Mouse (Mus musculus): ENCODE data around the gene Trnau1ap. TPM values are rescaled to one million over a fixed set of nuclear protein-coding genes. Genes with fewer than 3 reads are reported as not detected.
"Not testable (repeated sequence)": the region's sequence is repeated elsewhere in the genome, so short reads cannot be mapped to it uniquely, and the experiment has no call there.

Trnau1ap gene
- polyA plus RNA-seq, 1 experiment from 2014 or later = 73.1 TPM

DNA sequence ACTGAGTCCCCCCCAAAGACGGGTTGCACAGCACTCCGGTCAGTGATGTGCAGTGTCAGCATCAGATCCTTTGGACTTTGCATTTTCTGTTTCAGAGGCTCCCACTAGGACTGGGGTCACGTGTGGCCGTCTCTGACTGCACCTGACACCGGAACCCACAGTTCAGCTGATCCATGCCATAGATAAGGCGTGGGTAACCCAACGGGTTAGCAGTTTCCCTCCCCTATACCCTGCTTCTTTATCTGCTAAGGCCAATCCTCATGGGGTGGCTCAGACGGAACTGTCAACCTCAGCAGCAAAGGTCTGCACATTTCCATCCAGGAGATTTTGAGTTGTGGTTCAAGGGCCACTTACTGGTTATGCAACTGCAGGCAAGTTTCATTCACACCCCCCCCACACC, 24.1 kb downstream of the Trnau1ap start:
- WGBS = 89% methylated on average over 8 of the region's 8 CpGs
- H3K27ac ChIP-seq = no peak overlapping the region
- DNase-seq (ENCODE audit: low spot score) = no peak
- H3K9me3 ChIP-seq (ENCODE audit: control insufficient read depth, low read length) = no peaks in the 10 kb centered on the region
- no peak overlapping the region for H3K4me2 ChIP-seq (replicated peaks)
- peaks cover 14% of the 10 kb centered on the region for H3K4me1 ChIP-seq (replicated peaks; ENCODE audit: control insufficient read depth, insufficient read depth, low read length)
- H3K4me3 ChIP-seq (replicated peaks; ENCODE audit: low read length) = no peak overlapping the region
- no peak for ATAC-seq (ENCODE audit: low FRiP score)
- peaks cover 7% of the 10 kb centered on the region for H3K36me3 ChIP-seq (replicated peaks; ENCODE audit: control insufficient read depth, insufficient read depth)
- H3K9ac ChIP-seq = no peak overlapping the region
- no peaks in the 10 kb centered on the region for H3K27me3 ChIP-seq (ENCODE audit: control insufficient read depth, insufficient read depth, low read length)

GRCm38 (mm10) chr4:132303484-132303883, 25.9 kb downstream of the Trnau1ap start:
- H3K27ac ChIP-seq; ATAC-seq (ENCODE audit: low FRiP score); H3K4me1 ChIP-seq (replicated peaks; ENCODE audit: control insufficient read depth, insufficient read depth, low read length); DNase-seq (ENCODE audit: low spot score); H3K27me3 ChIP-seq (ENCODE audit: control insufficient read depth, insufficient read depth, low read length); H3K9me3 ChIP-seq (ENCODE audit: control insufficient read depth, low read length); H3K36me3 ChIP-seq (replicated peaks; ENCODE audit: control insufficient read depth, insufficient read depth): not testable (repeated sequence)
- peak overlapping the region; percentile 40 for H3K4me3 ChIP-seq (replicated peaks; ENCODE audit: low read length)
- WGBS = 48% methylated on average over 6 of the region's 6 CpGs
- peak overlapping the region; percentile 64 for H3K9ac ChIP-seq
- H3K4me2 ChIP-seq (replicated peaks) = peak overlapping the region; percentile 63

- Histone ChIP-seq H3K4me3 (replicated peaks; ENCODE audit: low read length) (peak within 1 kb of the TSS; percentile 40), H3K4me2 (replicated peaks) (peak within 1 kb of the TSS; percentile 63), H3K27me3 (ENCODE audit: control insufficient read depth, insufficient read depth, low read length) (no peaks in the 10 kb centered on the region), H3K36me3 (replicated peaks; ENCODE audit: control insufficient read depth, insufficient read depth) (no peaks in the 10 kb centered on the region), H3K9ac (peak within 1 kb of the TSS; percentile 64), H3K4me1 (replicated peaks; ENCODE audit: control insufficient read depth, insufficient read depth, low read length) (peaks cover 7% of the 10 kb centered on the region; the same call in 1 of the 2 replicates), H3K27ac (no peak within 1 kb of the TSS), H3K9me3 (ENCODE audit: control insufficient read depth, low read length) (no peaks in the 10 kb centered on the region)
- 0 out of 2 replicates have a peak, but pooled peaks have one; percentile 55 for ATAC-seq (ENCODE audit: low FRiP score)
- DNase-seq (ENCODE audit: low spot score) = peak; percentile 34
- WGBS = 2% methylated on average over 31 of the region's 31 CpGs
Measured at GRCm38 (mm10) chr4:132302939-132303479, 26.3 kb downstream of the Trnau1ap start, which contains the start of gene Rab42. Gene Rab42 (minus strand): TSS chr4:132303385.

GRCm38 (mm10) chr4:132301965-132302938, 27.1 kb downstream of the Trnau1ap start:
- H3K9me3 ChIP-seq (ENCODE audit: control insufficient read depth, low read length) = no peaks in the 10 kb centered on the region
- H3K27me3 ChIP-seq (ENCODE audit: control insufficient read depth, insufficient read depth, low read length) = no peaks in the 10 kb centered on the region
- ATAC-seq (ENCODE audit: low FRiP score) (no peak), DNase-seq (ENCODE audit: low spot score) (no peak)
- H3K9ac ChIP-seq = peak overlapping the region; percentile 64
- peak overlapping the region; percentile 63 for H3K4me2 ChIP-seq (replicated peaks)
- 69% methylated on average over 16 of the region's 16 CpGs for WGBS
- peak overlapping the region; percentile 40 for H3K4me3 ChIP-seq (replicated peaks; ENCODE audit: low read length)
- no peaks in the 10 kb centered on the region for H3K36me3 ChIP-seq (replicated peaks; ENCODE audit: control insufficient read depth, insufficient read depth)
- no peak overlapping the region for H3K27ac ChIP-seq
- H3K4me1 ChIP-seq (replicated peaks; ENCODE audit: control insufficient read depth, insufficient read depth, low read length) = peaks cover 7% of the 10 kb centered on the region; the same call in 1 of the 2 replicates

- Histone ChIP-seq H3K4me1 (replicated peaks; ENCODE audit: control insufficient read depth, insufficient read depth, low read length) (peaks cover 7% of the 10 kb centered on the region; the same call in 1 of the 2 replicates), H3K27ac (no peak overlapping the region), H3K36me3 (replicated peaks; ENCODE audit: control insufficient read depth, insufficient read depth) (no peaks in the 10 kb centered on the region), H3K9me3 (ENCODE audit: control insufficient read depth, low read length) (no peaks in the 10 kb centered on the region), H3K4me3 (replicated peaks; ENCODE audit: low read length) (no peak overlapping the region), H3K9ac (no peak overlapping the region), H3K27me3 (ENCODE audit: control insufficient read depth, insufficient read depth, low read length) (no peaks in the 10 kb centered on the region), H3K4me2 (replicated peaks) (no peak overlapping the region)
- no peak for ATAC-seq (ENCODE audit: low FRiP score)
- DNase-seq (ENCODE audit: low spot score) = no peak
- WGBS = 94% methylated on average over 6 of the region's 6 CpGs
Measured at GRCm38 (mm10) chr4:132301486-132301885, 27.9 kb downstream of the Trnau1ap start.

DNA sequence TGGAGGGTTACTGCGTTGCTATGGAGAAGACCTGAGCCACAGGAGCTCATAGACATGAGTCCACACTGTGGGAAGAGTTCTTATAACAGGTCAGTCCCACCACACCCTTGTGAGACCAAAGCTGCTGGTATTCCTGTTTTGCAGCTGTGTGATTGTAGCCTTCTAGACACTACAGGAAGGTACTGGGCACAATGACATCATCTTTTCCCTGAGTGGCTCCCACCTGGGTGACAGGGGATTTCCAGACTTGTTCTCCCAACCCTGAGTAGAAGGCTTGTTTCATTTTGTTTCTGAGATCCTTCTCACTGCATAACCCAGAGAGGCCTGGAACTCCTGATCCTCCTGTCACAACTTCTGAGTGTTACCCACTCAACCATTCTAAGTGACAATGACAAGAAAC, 29.5 kb downstream of the Trnau1ap start:
- Histone ChIP-seq H3K4me1 (replicated peaks; ENCODE audit: control insufficient read depth, insufficient read depth, low read length) (peaks cover 7% of the 10 kb centered on the region; the same call in 1 of the 2 replicates), H3K27ac (no peak overlapping the region), H3K36me3 (replicated peaks; ENCODE audit: control insufficient read depth, insufficient read depth) (no peaks in the 10 kb centered on the region), H3K4me3 (replicated peaks; ENCODE audit: low read length) (no peak overlapping the region), H3K9me3 (ENCODE audit: control insufficient read depth, low read length) (no peaks in the 10 kb centered on the region), H3K27me3 (ENCODE audit: control insufficient read depth, insufficient read depth, low read length) (no peaks in the 10 kb centered on the region), H3K9ac (no peak overlapping the region), H3K4me2 (replicated peaks) (no peak overlapping the region)
- ATAC-seq (ENCODE audit: low FRiP score) = no peak
- 97% methylated on average over 1 of the region's 1 CpGs for WGBS
- DNase-seq (ENCODE audit: low spot score) = no peak

DNA sequence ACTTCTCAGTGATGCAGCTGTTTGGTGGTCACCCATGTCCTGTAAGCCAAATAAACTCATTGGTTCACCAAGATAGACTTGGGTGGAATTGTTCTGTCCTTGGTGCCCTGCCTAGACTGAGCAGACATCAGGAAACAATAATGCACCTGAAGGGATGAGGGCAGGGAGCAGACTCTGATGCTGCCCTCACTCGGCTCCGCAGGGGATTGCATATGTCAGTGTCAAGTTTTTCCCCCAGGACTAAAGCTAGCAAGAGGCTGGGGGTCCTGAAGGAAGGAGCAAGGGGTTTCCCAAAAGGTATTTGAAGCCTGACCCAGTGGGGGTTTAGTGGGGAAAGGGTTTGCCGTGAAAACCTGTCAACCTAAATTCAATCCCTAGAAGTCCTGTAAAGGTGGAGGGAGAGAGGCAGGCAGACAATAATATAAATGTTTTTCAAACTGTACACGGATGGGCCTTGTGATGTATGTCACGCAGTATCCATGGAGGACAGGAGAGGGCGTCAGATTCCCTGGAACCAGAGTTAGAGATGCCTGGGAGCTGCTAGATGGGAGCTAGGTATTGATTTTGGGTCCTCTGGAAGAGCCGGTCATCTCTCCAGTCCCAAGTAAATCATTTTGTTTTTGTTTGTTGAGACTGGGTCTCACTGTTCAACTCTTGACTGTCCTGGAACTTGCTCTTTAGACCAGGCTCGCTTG, 33.5 kb downstream of the Trnau1ap start:
- H3K9me3 ChIP-seq (ENCODE audit: control insufficient read depth, low read length) = 0 out of 2 replicates have a peak, but pooled peaks cover 4% of the 10 kb centered on the region
- peaks cover 26% of the 10 kb centered on the region for H3K36me3 ChIP-seq (replicated peaks; ENCODE audit: control insufficient read depth, insufficient read depth)
- DNase-seq (ENCODE audit: low spot score) (no peak), ATAC-seq (ENCODE audit: low FRiP score) (no peak)
- no peak overlapping the region for H3K27ac ChIP-seq
- 49% methylated on average over 8 of the region's 8 CpGs for WGBS
- H3K27me3 ChIP-seq (ENCODE audit: control insufficient read depth, insufficient read depth, low read length) = no peaks in the 10 kb centered on the region
- no peak overlapping the region for H3K9ac ChIP-seq
- H3K4me2 ChIP-seq (replicated peaks) = no peak overlapping the region
- no peaks in the 10 kb centered on the region for H3K4me1 ChIP-seq (replicated peaks; ENCODE audit: control insufficient read depth, insufficient read depth, low read length)
- H3K4me3 ChIP-seq (replicated peaks; ENCODE audit: low read length) = no peak overlapping the region

- 0 out of 2 replicates have a peak, but pooled peaks cover 4% of the 10 kb centered on the region for H3K9me3 ChIP-seq (ENCODE audit: control insufficient read depth, low read length)
- 94% methylated on average over 7 of the region's 7 CpGs for WGBS
- no peak for ATAC-seq (ENCODE audit: low FRiP score)
- no peak overlapping the region for H3K27ac ChIP-seq
- no peaks in the 10 kb centered on the region for H3K27me3 ChIP-seq (ENCODE audit: control insufficient read depth, insufficient read depth, low read length)
- H3K36me3 ChIP-seq (replicated peaks; ENCODE audit: control insufficient read depth, insufficient read depth) = peaks cover 38% of the 10 kb centered on the region
- H3K9ac ChIP-seq = no peak overlapping the region
- no peak for DNase-seq (ENCODE audit: low spot score)
- H3K4me3 ChIP-seq (replicated peaks; ENCODE audit: low read length) = no peak overlapping the region
- H3K4me2 ChIP-seq (replicated peaks) = no peak overlapping the region
- H3K4me1 ChIP-seq (replicated peaks; ENCODE audit: control insufficient read depth, insufficient read depth, low read length) = no peaks in the 10 kb centered on the region
Measured at GRCm38 (mm10) chr4:132293682-132294240, 35.6 kb downstream of the Trnau1ap start.

All from hindbrain, embryonic 14.5 days (tissue).